Mouse (Mus musculus): Measurements from ENCODE around the gene Glrx3. TPM values are rescaled to one million over a fixed set of nuclear protein-coding genes. Genes with fewer than 3 reads are reported as not detected.

Glrx3 gene
- total RNA-seq (2023) = 59.3 TPM

GRCm38 (mm10) chr7:137437440-137438178, at the start of gene Glrx3:
Gene Glrx3, plus strand, starts transcription at chr7:137437614.

GRCm38 (mm10) chr7:137410337-137411197, 26.8 kb upstream of the Glrx3 start, which contains the start of gene 9430038I01Rik:
Gene 9430038I01Rik, minus strand, starts transcription at chr7:137410762.

Other genes starting within 250 kb of the Glrx3 start
- not detected for gene Ebf3, start 123.2 kb upstream of the Glrx3 start, total RNA-seq (2023)
- 10.7 TPM for gene 9430038I01Rik, start 26.9 kb upstream of the Glrx3 start, total RNA-seq (2023)

Measured in CD4-positive naive resting alpha-beta T cell, adult 57 days (primary cell).